Mouse (Mus musculus) heart, embryonic 13.5 days (tissue): Measurements from ENCODE around the gene Ggt5. TPM values are rescaled to one million over a fixed set of nuclear protein-coding genes. Genes with fewer than 3 reads are reported as not detected.
A peak's percentile ranks its signal among the peaks of the same experiment; 100 is the strongest.

Experiments
- ATAC-seq: fragments of 200-750 bp; cut with Nextera tagmentation; 2 replicates; pipeline ENCODE4 v1.8.0; 2017; ENCODE audit warnings: moderate TSS enrichment; ENCODE audit not compliant: insufficient number of reproducible peaks, low FRiP score, low TSS enrichment; ENCODE audit errors: extremely low read depth
- H3K27ac ChIP-seq: fragments of 300-500 bp; sonication (generic); replicated peaks from 2 replicates; pipeline ENCODE4 v1.5.1; 2015; ENCODE audit warnings: moderate library complexity, mild to moderate bottlenecking, inconsistent platforms
- H3K27me3 ChIP-seq: fragments of 300-500 bp; sonication (generic); replicated peaks from 2 replicates; pipeline ENCODE4 v1.6.1; 2015; ENCODE audit warnings: mild to moderate bottlenecking, inconsistent platforms
- H3K36me3 ChIP-seq: fragments of 300-500 bp; sonication (generic); 2 replicates; pipeline ENCODE4 v1.6.1; 2015; ENCODE audit warnings: mild to moderate bottlenecking, inconsistent platforms
- H3K4me1 ChIP-seq: fragments of 300-500 bp; sonication (generic); 2 replicates; pipeline ENCODE4 v1.6.1; 2015; ENCODE audit warnings: inconsistent platforms
- H3K4me2 ChIP-seq: fragments of 300-500 bp; sonication (generic); 2 replicates; pipeline ENCODE4 v1.6.1; 2015; ENCODE audit warnings: inconsistent platforms, mild to moderate bottlenecking, moderate library complexity
- H3K4me3 ChIP-seq: fragments of 300-500 bp; sonication (generic); 2 replicates; pipeline ENCODE4 v1.5.1; 2015; ENCODE audit warnings: moderate library complexity, mild to moderate bottlenecking, inconsistent platforms
- H3K9ac ChIP-seq: fragments of 300-500 bp; sonication (generic); 2 replicates; pipeline ENCODE4 v1.6.1; 2015; ENCODE audit warnings: inconsistent platforms, mild to moderate bottlenecking, moderate library complexity
- H3K9me3 ChIP-seq: fragments of 300-500 bp; sonication (generic); 2 replicates; pipeline ENCODE4 v1.6.1; 2016; ENCODE audit warnings: inconsistent platforms
- WGBS: fragments of 180-500 bp; shearing (Covaris S2); methylation state at CpG from one replicate; pipeline ENCODE4 v1.1.7; 2015; ENCODE audit warnings: mixed read lengths; 5-methylcytosine and 5-hydroxymethylcytosine counted together
- polyA plus RNA-seq: library from polyadenylated mRNA; unstranded; fragments of >200 nt; fragmentation: Nextera tagmentation; extraction: Ambion mirVana; gene quantifications from 2 replicates; pipeline ENCODE4 v1.2.1, GENCODE M21; 2015

Ggt5 gene
- polyA plus RNA-seq, result 7.1 TPM in 2 replicates

DNA sequence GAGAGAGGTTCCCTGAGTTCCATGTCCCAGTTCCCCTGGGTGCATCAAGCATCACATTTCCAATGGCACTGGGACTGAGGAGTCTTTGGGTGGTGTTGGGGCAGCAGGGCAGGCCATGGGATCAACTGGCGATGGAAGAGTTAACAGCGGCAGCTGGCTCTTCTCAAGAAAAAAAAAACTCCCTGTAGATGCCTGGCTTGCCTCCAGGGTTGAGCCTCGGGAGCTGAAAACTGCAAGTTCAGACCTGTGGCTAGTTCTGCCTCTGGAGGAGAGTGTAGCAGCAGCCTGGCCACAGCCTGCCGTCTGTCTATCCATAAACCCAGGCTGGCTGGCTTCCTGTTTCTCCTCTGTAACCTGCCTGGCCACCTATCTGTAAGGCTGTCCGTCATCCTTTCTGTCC, at the start of gene Ggt5:
Gene Ggt5, plus strand, starts transcription at position 212 of the 400 bp plus-strand sequence.
- peak within 1 kb of the TSS; percentile 78 for H3K27ac ChIP-seq
- H3K4me1 ChIP-seq, result peaks cover 53% of the 10 kb centered on the region
- no peaks in the 10 kb centered on the region for H3K9me3 ChIP-seq
- H3K4me2 ChIP-seq, result peak within 1 kb of the TSS; percentile 62
- H3K4me3 ChIP-seq, result peak within 1 kb of the TSS; percentile 37
- no peaks in the 10 kb centered on the region for H3K36me3 ChIP-seq
- no peak for ATAC-seq
- peak within 1 kb of the TSS; percentile 66 for H3K9ac ChIP-seq
- peaks cover 20% of the 10 kb centered on the region for H3K27me3 ChIP-seq
- WGBS, result 11% methylated on average over 5 of the region's 5 CpGs

DNA sequence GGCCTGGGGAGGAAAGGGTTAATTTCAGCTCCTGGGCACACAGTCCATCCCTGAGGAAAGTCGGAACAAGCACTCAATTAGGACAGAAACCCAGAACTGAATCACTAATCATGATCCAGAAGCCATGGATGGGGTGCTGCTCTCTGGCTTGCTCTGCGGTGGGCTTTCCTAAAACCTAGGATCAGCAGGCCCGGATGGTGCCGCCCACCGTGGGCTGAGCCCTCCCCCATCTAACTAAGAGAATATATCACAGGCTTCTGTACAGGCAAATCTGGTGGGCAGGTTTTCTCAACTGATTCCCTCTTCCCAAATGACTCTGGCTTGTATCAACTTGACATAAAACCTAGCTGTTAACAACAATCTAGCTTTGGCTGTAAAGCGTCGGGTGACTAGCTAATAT, 41.2 kb upstream of the Ggt5 start:
- peaks cover 12% of the 10 kb centered on the region; the same call in 1 of the 2 replicates for H3K9me3 ChIP-seq
- 51% methylated on average over 7 of the region's 7 CpGs for WGBS
- no peak overlapping the region for H3K9ac ChIP-seq
- no peak overlapping the region for H3K4me3 ChIP-seq
- H3K27me3 ChIP-seq, result 0 out of 2 replicates have a peak, but pooled peaks cover 3% of the 10 kb centered on the region
- no peak overlapping the region for H3K27ac ChIP-seq
- H3K4me1 ChIP-seq, result peaks cover 18% of the 10 kb centered on the region
- peak overlapping the region; percentile 1; the same call in 1 of the 2 replicates for H3K4me2 ChIP-seq
- no peaks in the 10 kb centered on the region for H3K36me3 ChIP-seq
- ATAC-seq, result no peak

DNA sequence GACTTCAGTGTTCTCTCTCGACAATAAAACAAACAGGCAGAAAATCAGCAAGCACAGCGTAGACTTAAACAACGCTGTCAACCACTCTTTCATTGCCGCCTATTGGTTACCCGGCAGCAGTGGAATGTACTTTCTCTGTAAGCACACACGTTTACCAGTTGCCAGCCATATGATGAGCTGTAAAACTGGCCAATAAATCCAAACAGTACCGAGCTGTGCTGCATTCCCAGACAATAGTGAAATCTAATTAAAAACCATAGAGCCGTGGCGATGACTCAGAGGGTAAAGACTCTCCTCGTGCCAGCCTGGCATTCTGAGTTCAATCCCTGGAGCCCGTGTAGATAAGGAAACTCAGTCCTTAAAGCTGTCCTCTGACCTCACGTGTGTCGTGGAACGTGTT, 40.7 kb upstream of the Ggt5 start:
- Histone ChIP-seq H3K36me3 (no peaks in the 10 kb centered on the region), H3K9me3 (peaks cover 12% of the 10 kb centered on the region; the same call in 1 of the 2 replicates), H3K4me3 (no peak overlapping the region), H3K9ac (no peak overlapping the region), H3K4me2 (peak overlapping the region; percentile 1; the same call in 1 of the 2 replicates), H3K4me1 (peaks cover 18% of the 10 kb centered on the region), H3K27ac (no peak overlapping the region), H3K27me3 (0 out of 2 replicates have a peak, but pooled peaks cover 3% of the 10 kb centered on the region)
- 54% methylated on average over 14 of the region's 14 CpGs for WGBS
- ATAC-seq, result no peak

GRCm38 (mm10) chr10:75549886-75550285, 39.3 kb upstream of the Ggt5 start:
- Histone ChIP-seq H3K27ac (no peak overlapping the region), H3K9ac (no peak overlapping the region), H3K27me3 (0 out of 2 replicates have a peak, but pooled peaks cover 3% of the 10 kb centered on the region), H3K4me1 (peaks cover 18% of the 10 kb centered on the region), H3K9me3 (0 out of 2 replicates have a peak, but pooled peaks cover 5% of the 10 kb centered on the region), H3K36me3 (no peaks in the 10 kb centered on the region), H3K4me3 (no peak overlapping the region), H3K4me2 (no peak overlapping the region)
- 69% methylated on average over 7 of the region's 7 CpGs for WGBS
- no peak for ATAC-seq

- Histone ChIP-seq H3K9ac (no peak overlapping the region), H3K36me3 (no peaks in the 10 kb centered on the region), H3K4me2 (peak overlapping the region; percentile 7; the same call in 1 of the 2 replicates), H3K4me1 (peaks cover 24% of the 10 kb centered on the region), H3K9me3 (no peaks in the 10 kb centered on the region), H3K4me3 (no peak overlapping the region), H3K27me3 (0 out of 2 replicates have a peak, but pooled peaks cover 3% of the 10 kb centered on the region), H3K27ac (no peak overlapping the region)
- 42% methylated on average over 12 of the region's 12 CpGs for WGBS
- no peak for ATAC-seq
These were observed 38.0 kb upstream of the Ggt5 start for GRCm38 (mm10) chr10:75551175-75551574.

- H3K4me1 ChIP-seq, result peaks cover 32% of the 10 kb centered on the region
- H3K36me3 ChIP-seq, result no peaks in the 10 kb centered on the region
- 0 out of 2 replicates have a peak, but pooled peaks cover 5% of the 10 kb centered on the region for H3K27me3 ChIP-seq
- H3K9me3 ChIP-seq, result no peaks in the 10 kb centered on the region
- ATAC-seq, result no peak
- no peak overlapping the region for H3K4me3 ChIP-seq
- no peak overlapping the region for H3K9ac ChIP-seq
- WGBS, result 65% methylated on average over 2 of the region's 2 CpGs
- no peak overlapping the region for H3K27ac ChIP-seq
- H3K4me2 ChIP-seq, result no peak overlapping the region
These were observed 37.0 kb upstream of the Ggt5 start for GRCm38 (mm10) chr10:75552106-75552505.

GRCm38 (mm10) chr10:75552701-75553450, 36.3 kb upstream of the Ggt5 start:
- Histone ChIP-seq H3K9ac (no peak overlapping the region), H3K9me3 (no peaks in the 10 kb centered on the region), H3K36me3 (no peaks in the 10 kb centered on the region), H3K4me1 (peaks cover 30% of the 10 kb centered on the region), H3K4me2 (no peak overlapping the region), H3K27ac (no peak overlapping the region), H3K4me3 (no peak overlapping the region), H3K27me3 (peaks cover 13% of the 10 kb centered on the region)
- no peak for ATAC-seq
- 69% methylated on average over 13 of the region's 13 CpGs for WGBS

GRCm38 (mm10) chr10:75554090-75554489, 35.0 kb upstream of the Ggt5 start:
- Histone ChIP-seq H3K4me2 (no peak overlapping the region), H3K27me3 (peaks cover 25% of the 10 kb centered on the region), H3K27ac (no peak overlapping the region), H3K36me3 (no peaks in the 10 kb centered on the region), H3K9ac (no peak overlapping the region), H3K4me1 (peaks cover 31% of the 10 kb centered on the region), H3K9me3 (no peaks in the 10 kb centered on the region), H3K4me3 (no peak overlapping the region)
- 92% methylated on average over 8 of the region's 8 CpGs for WGBS
- ATAC-seq, result no peak

DNA sequence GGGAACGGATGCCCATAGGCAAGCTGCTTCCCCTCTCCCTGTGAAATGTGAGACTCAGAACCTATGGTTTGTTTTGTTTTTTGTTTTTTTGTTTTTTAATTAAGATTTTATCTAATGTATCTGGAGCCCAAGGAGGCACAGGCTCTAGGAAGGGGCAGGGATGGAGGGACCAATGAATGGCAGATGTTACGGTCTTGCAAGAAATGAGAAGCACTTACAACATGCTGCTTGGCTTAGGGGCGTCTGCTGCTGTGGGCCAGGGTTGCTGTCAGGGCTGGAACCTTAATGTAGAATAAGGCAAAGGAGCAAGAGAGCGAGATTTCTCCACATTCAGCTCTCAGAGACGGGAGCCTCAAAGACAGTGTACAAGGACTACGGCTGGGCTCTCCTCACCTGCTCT, 33.6 kb upstream of the Ggt5 start:
- Histone ChIP-seq H3K27me3 (peaks cover 39% of the 10 kb centered on the region), H3K36me3 (no peaks in the 10 kb centered on the region), H3K9ac (peak overlapping the region; percentile 41), H3K9me3 (no peaks in the 10 kb centered on the region), H3K4me2 (no peak overlapping the region), H3K4me1 (peaks cover 45% of the 10 kb centered on the region), H3K4me3 (no peak overlapping the region), H3K27ac (peak overlapping the region; percentile 48)
- no peak for ATAC-seq
- 61% methylated on average over 6 of the region's 6 CpGs for WGBS

- H3K9ac ChIP-seq, result peak overlapping the region; percentile 41
- WGBS, result 38% methylated on average over 9 of the region's 9 CpGs
- 0 out of 2 replicates have a peak overlapping the region, but pooled peaks have one; percentile 0 for H3K4me2 ChIP-seq
- H3K4me1 ChIP-seq, result peaks cover 47% of the 10 kb centered on the region
- H3K27ac ChIP-seq, result peak overlapping the region; percentile 48
- no peaks in the 10 kb centered on the region for H3K9me3 ChIP-seq
- H3K4me3 ChIP-seq, result no peak overlapping the region
- H3K36me3 ChIP-seq, result no peaks in the 10 kb centered on the region
- peak; percentile 15; the same call in 1 of the 2 replicates for ATAC-seq
- peaks cover 44% of the 10 kb centered on the region for H3K27me3 ChIP-seq
These were observed 33.1 kb upstream of the Ggt5 start for GRCm38 (mm10) chr10:75556026-75556425.

GRCm38 (mm10) chr10:75558515-75558914, 30.6 kb upstream of the Ggt5 start:
- Histone ChIP-seq H3K4me3 (no peak overlapping the region), H3K9me3 (no peaks in the 10 kb centered on the region), H3K27me3 (peaks cover 66% of the 10 kb centered on the region), H3K9ac (no peak overlapping the region), H3K36me3 (no peaks in the 10 kb centered on the region), H3K4me1 (peaks cover 39% of the 10 kb centered on the region), H3K4me2 (peak overlapping the region; percentile 99), H3K27ac (no peak overlapping the region)
- no peak for ATAC-seq
- WGBS, result 25% methylated on average over 3 of the region's 3 CpGs
